Mouse (Mus musculus) forebrain, postnatal 0 days (tissue): ENCODE results near the gene Rpl36-ps4. TPM values are rescaled to one million over a fixed set of nuclear protein-coding genes. Genes with fewer than 3 reads are reported as not detected.

ENCODE experiments used
- ATAC-seq: fragments of 200-750 bp; cut with Nextera tagmentation; 2 replicates; pipeline ENCODE4 v1.8.0; 2017; ENCODE audit warnings: mild to moderate bottlenecking, moderate library complexity
- DNase-seq: peaks from one replicate; pipeline ENCODE4 v3.0.0-alpha.2; 2015
- H3K27ac ChIP-seq: fragments of 300-500 bp; sonication (generic); 2 replicates; pipeline ENCODE4 v1.5.1; 2014; ENCODE audit warnings: low read depth, mild to moderate bottlenecking, antibody characterized with exemption, low read length, moderate library complexity, mixed read lengths
- H3K27me3 ChIP-seq: fragments of 300-500 bp; sonication (generic); 2 replicates; pipeline ENCODE4 v1.6.1; 2014; ENCODE audit warnings: mild to moderate bottlenecking, low read length, mixed read lengths; ENCODE audit not compliant: insufficient read depth
- H3K36me3 ChIP-seq: fragments of 300-500 bp; sonication (generic); 2 replicates; pipeline ENCODE4 v1.6.1; 2014; ENCODE audit warnings: mild to moderate bottlenecking, moderate library complexity; ENCODE audit not compliant: insufficient read depth
- H3K4me1 ChIP-seq: fragments of 300-500 bp; sonication (generic); 2 replicates; pipeline ENCODE4 v1.6.1; 2014; ENCODE audit warnings: antibody characterized with exemption; ENCODE audit not compliant: insufficient read depth
- H3K4me2 ChIP-seq: fragments of 300-500 bp; sonication (generic); 2 replicates; pipeline ENCODE4 v1.6.1; 2014; ENCODE audit warnings: low read depth, mild to moderate bottlenecking, moderate library complexity
- H3K4me3 ChIP-seq: fragments of 300-500 bp; sonication (generic); 2 replicates; pipeline ENCODE4 v1.5.1; 2014; ENCODE audit warnings: low read depth, low read length, mixed read lengths
- H3K9ac ChIP-seq: fragments of 300-500 bp; sonication (generic); 2 replicates; pipeline ENCODE4 v1.6.1; 2014; ENCODE audit warnings: mild to moderate bottlenecking
- H3K9me3 ChIP-seq: fragments of 300-500 bp; sonication (generic); 2 replicates; pipeline ENCODE4 v1.6.1; 2016; ENCODE audit warnings: low read length
- CTCF ChIP-seq: sonication (generic); IDR thresholded peaks from 2 replicates; pipeline ENCODE4 v1.5.1; 2016; ENCODE audit warnings: antibody characterized with exemption, control low read depth, low read depth
- WGBS: fragments of 180-500 bp; shearing (Covaris S2); extraction: QIAGEN DNeasy Blood & Tissue Kit; methylation state at CpG from one replicate; pipeline ENCODE4 v1.1.7; 2014; 5-methylcytosine and 5-hydroxymethylcytosine counted together
- polyA plus RNA-seq: library from polyadenylated mRNA; unstranded; fragments of >200 nt; fragmentation: Nextera tagmentation; extraction: Ambion mirVana; gene quantifications from 2 replicates; pipeline ENCODE4 v1.2.1, GENCODE M21; 2015
- total RNA-seq: library from RNA; depleted of rRNA; stranded (reverse); fragments of >200 nt; gene quantifications from 2 replicates; pipeline ENCODE4 v1.2.3, GENCODE M21; 2014

Rpl36-ps4 gene
- total and polyA plus RNA-seq, 2 experiments from 2014 or later, result not detected

DNA sequence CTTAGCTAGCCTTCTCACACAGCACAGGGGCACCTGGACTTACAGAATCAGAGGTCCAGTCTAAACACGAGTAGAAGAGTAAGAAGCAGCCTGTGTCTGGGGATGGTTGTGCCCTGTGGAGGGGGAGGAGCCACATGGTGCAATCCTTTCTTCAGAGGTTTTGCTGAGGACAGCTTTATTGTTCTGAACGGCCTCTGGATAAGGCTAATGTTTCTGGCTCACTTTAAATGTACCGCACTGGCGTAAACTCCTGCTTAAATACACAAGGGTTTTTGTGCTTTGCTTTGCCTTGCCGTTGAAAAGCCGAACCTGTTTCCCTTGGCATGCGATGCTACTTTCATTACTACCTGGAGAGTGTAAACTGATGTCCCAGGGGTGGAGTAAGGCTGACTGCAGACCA lies 19.6 kb upstream of the Rpl36-ps4 start:
- no peak overlapping the region for H3K4me3 ChIP-seq
- WGBS, result 25% methylated on average over 7 of the region's 7 CpGs
- no peaks in the 10 kb centered on the region for H3K4me1 ChIP-seq
- TF ChIP-seq CTCF, result no peak
- H3K4me2 ChIP-seq, result no peak overlapping the region
- no peaks in the 10 kb centered on the region for H3K36me3 ChIP-seq
- no peaks in the 10 kb centered on the region for H3K9me3 ChIP-seq
- no peak overlapping the region for H3K27ac ChIP-seq
- no peak overlapping the region for H3K9ac ChIP-seq
- no peaks in the 10 kb centered on the region for H3K27me3 ChIP-seq
- ATAC-seq (no peak), DNase-seq (no peak)

DNA sequence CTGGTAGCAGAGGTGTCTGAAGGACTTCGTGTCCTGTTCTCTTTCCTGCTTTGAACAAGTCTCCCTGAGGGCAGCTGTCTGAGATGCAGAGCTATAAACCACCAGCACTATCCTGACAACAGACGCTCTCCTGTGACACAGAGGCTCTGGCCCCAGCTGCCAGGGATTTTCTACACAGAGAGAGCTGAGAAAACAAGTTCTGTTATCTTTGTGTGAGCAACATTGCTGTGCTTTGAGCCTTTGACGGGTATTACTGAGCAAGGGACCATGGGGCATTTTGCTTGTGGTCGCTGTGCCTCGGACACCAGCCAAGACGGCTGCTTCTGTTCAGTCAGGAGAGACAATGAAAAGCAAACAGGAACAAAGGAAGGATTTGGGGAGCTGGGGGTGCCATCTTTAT lies 17.6 kb upstream of the Rpl36-ps4 start:
- TF ChIP-seq CTCF, result no peak
- no peaks in the 10 kb centered on the region for H3K9me3 ChIP-seq
- H3K27me3 ChIP-seq, result no peaks in the 10 kb centered on the region
- 10% methylated on average over 6 of the region's 6 CpGs for WGBS
- ATAC-seq (peak; percentile 66), DNase-seq (no peak)
- H3K9ac ChIP-seq, result no peak overlapping the region
- H3K27ac ChIP-seq, result no peak overlapping the region
- no peak overlapping the region for H3K4me2 ChIP-seq
- H3K36me3 ChIP-seq, result no peaks in the 10 kb centered on the region
- H3K4me1 ChIP-seq, result no peaks in the 10 kb centered on the region
- no peak overlapping the region for H3K4me3 ChIP-seq

GRCm38 (mm10) chr17:87903725-87904124 lies 17.1 kb upstream of the Rpl36-ps4 start:
- Histone ChIP-seq H3K36me3 (no peaks in the 10 kb centered on the region), H3K27ac (no peak overlapping the region)
- DNase-seq, result no peak

DNA sequence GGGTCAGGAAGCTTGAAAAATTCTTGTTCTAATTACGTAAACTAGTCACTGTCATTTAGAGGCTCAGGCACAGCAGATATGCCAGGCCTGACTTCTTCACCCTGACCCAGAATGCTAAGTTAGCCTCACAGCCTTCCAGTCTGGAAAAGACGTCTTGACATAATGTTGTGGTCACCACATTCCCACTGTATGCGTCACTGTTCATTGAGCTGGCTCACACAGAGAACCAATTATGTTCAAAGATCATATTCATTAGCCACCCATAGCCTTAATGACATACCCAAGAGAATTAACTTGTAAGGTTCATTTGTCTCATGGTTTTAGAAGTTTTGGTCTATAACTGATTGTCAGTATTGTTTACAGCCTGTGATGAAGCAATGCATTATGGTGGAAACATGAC lies 5.4 kb upstream of the Rpl36-ps4 start:
- WGBS, result 80% methylated on average over 3 of the region's 3 CpGs
- Histone ChIP-seq H3K9ac (no peak overlapping the region), H3K4me2 (no peak overlapping the region), H3K4me3 (no peak overlapping the region), H3K36me3 (no peaks in the 10 kb centered on the region), H3K4me1 (no peaks in the 10 kb centered on the region), H3K27ac (no peak overlapping the region), H3K27me3 (no peaks in the 10 kb centered on the region), H3K9me3 (0 out of 2 replicates have a peak, but pooled peaks cover 3% of the 10 kb centered on the region)
- ATAC-seq, result no peak
- no peak for TF ChIP-seq CTCF
- no peak for DNase-seq

More at GRCm38 (mm10) chr17:87903725-87904124, 17.1 kb upstream of the Rpl36-ps4 start:
- Histone ChIP-seq H3K9ac (no peak overlapping the region), H3K4me3 (no peak overlapping the region), H3K27me3 (no peaks in the 10 kb centered on the region), H3K4me2 (no peak overlapping the region), H3K9me3 (no peaks in the 10 kb centered on the region), H3K4me1 (no peaks in the 10 kb centered on the region)
- TF ChIP-seq CTCF, result no peak
- ATAC-seq, result no peak
- 88% methylated on average over 8 of the region's 8 CpGs for WGBS

DNA sequence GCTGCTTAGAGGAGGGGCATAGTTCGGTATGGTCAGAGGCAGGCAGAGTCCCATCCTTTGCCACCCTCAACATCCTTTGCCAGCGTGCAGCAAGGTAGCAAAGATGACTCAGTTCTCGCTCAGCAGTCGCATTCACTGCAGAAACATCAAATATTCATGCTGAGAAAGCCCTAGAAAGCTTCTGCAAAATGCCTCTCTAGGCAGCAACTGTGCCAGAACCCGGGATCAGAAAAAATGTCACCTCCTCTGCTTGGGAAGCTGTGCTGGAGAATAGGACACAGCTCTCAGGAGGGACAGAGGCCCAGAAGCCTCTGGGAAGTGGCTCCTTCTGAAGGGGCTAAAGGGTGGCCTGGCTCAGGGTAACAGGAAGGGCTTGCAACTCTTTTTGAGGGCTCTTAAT lies 2.7 kb upstream of the Rpl36-ps4 start:
- H3K27ac ChIP-seq, result no peak overlapping the region
- H3K4me3 ChIP-seq, result no peak overlapping the region
- no peak for ATAC-seq
- no peak overlapping the region for H3K9ac ChIP-seq
- 78% methylated on average over 5 of the region's 5 CpGs for WGBS
- H3K4me1 ChIP-seq, result no peaks in the 10 kb centered on the region
- no peaks in the 10 kb centered on the region for H3K9me3 ChIP-seq
- H3K27me3 ChIP-seq, result no peaks in the 10 kb centered on the region
- no peak for DNase-seq
- H3K36me3 ChIP-seq, result no peaks in the 10 kb centered on the region
- no peak overlapping the region for H3K4me2 ChIP-seq
- TF ChIP-seq CTCF, result no peak

- 88% methylated on average over 10 of the region's 10 CpGs for WGBS
Observed at GRCm38 (mm10) chr17:87934326-87934725, 13.5 kb downstream of the Rpl36-ps4 start.

DNA sequence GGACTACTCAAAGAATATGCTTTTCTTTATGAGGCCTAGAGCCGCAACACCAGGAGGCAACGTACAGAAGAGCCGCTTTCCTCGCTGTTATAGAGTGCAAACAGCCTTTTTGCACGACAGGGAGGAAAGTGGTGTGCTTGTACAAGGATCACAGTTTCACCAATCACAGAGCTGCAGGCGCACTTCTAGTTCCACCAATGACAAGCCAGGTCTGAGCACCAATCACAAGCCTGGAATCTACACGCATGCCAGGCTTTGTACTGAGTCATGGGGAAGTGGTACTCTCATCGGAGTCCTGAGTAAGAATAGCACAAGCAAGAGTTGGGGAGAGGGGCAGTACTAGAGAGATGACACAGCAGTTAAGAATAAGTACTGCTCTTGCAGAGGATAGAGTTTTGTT lies 14.0 kb downstream of the Rpl36-ps4 start:
- ATAC-seq (no peak), DNase-seq (no peak)
- Histone ChIP-seq H3K27ac (no peak overlapping the region), H3K4me3 (no peak overlapping the region), H3K27me3 (no peaks in the 10 kb centered on the region), H3K4me1 (no peaks in the 10 kb centered on the region), H3K4me2 (no peak overlapping the region), H3K9ac (no peak overlapping the region), H3K9me3 (no peaks in the 10 kb centered on the region), H3K36me3 (no peaks in the 10 kb centered on the region)
- TF ChIP-seq CTCF, result no peak
- WGBS, result 87% methylated on average over 8 of the region's 8 CpGs

More at GRCm38 (mm10) chr17:87934326-87934725, 13.5 kb downstream of the Rpl36-ps4 start:
- H3K4me2 ChIP-seq, result no peak overlapping the region
- no peak overlapping the region for H3K9ac ChIP-seq
- no peak overlapping the region for H3K27ac ChIP-seq
- no peak for DNase-seq
- no peaks in the 10 kb centered on the region for H3K9me3 ChIP-seq
- H3K4me1 ChIP-seq, result no peaks in the 10 kb centered on the region
- no peaks in the 10 kb centered on the region for H3K27me3 ChIP-seq
- no peaks in the 10 kb centered on the region for H3K36me3 ChIP-seq
- no peak overlapping the region for H3K4me3 ChIP-seq
- TF ChIP-seq CTCF, result no peak
- ATAC-seq, result no peak

- no peak overlapping the region for H3K4me3 ChIP-seq
- ATAC-seq (no peak), DNase-seq (no peak)
- no peaks in the 10 kb centered on the region for H3K4me1 ChIP-seq
- no peaks in the 10 kb centered on the region for H3K27me3 ChIP-seq
- no peaks in the 10 kb centered on the region for H3K36me3 ChIP-seq
- no peak for TF ChIP-seq CTCF
- WGBS, result 88% methylated on average over 4 of the region's 4 CpGs
- H3K9me3 ChIP-seq, result no peaks in the 10 kb centered on the region
- no peak overlapping the region for H3K9ac ChIP-seq
- H3K27ac ChIP-seq, result no peak overlapping the region
- H3K4me2 ChIP-seq, result no peak overlapping the region
Observed at GRCm38 (mm10) chr17:87936156-87936555, 15.4 kb downstream of the Rpl36-ps4 start.
